Mouse (Mus musculus): ENCODE data around the gene Nagpa. TPM values are rescaled to one million over a fixed set of nuclear protein-coding genes. Genes with fewer than 3 reads are reported as not detected.

Gene Nagpa
- polyA plus RNA-seq, 1 experiment: 11.4 TPM

DNA sequence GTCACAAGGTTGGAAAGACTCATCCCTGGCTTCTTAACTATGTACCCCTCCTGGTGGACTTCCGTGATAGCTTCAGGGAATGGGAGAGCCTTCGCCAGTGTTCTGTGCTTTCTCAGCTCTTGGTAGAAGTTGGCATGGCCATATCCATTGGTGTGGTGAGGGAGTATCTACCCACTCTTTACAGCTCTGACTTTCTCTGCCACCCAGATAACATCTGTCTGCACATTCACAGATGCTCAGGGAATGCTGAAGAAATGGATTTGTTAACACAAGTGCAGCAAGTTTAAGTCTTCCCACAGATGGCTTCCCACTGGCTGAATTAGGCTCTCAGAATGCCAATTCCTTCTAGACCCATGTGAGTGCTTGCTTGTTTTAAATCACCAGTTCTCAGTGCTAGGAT is 10.3 kb upstream of the Nagpa start:
- Histone ChIP-seq H3K4me1 (ENCODE audit: control insufficient read depth, insufficient read depth, low read length) (no peaks in the 10 kb centered on the region), H3K36me3 (ENCODE audit: control insufficient read depth, insufficient read depth, low read length) (no peaks in the 10 kb centered on the region), H3K4me3 (ENCODE audit: control insufficient read depth, low read depth, low read length) (no peak overlapping the region), H3K27ac (ENCODE audit: control insufficient read depth, insufficient read depth, low read depth, low read length) (no peak overlapping the region), H3K27me3 (ENCODE audit: control insufficient read depth, insufficient read depth, low read length) (no peaks in the 10 kb centered on the region)
- TF ChIP-seq CTCF (IDR thresholded peaks at IDR 0.05; ENCODE audit: control insufficient read depth, insufficient read depth, insufficient replicate concordance, low read depth, low read length): no peak
- no peak for TF ChIP-seq POLR2A (IDR thresholded peaks at IDR 0.05; ENCODE audit: control insufficient read depth, low read depth, low read length)

GRCm38 (mm10) chr16:5212150-5212549 is 8.3 kb upstream of the Nagpa start:
- Histone ChIP-seq H3K4me3 (ENCODE audit: control insufficient read depth, low read depth, low read length) (no peak overlapping the region), H3K27me3 (ENCODE audit: control insufficient read depth, insufficient read depth, low read length) (no peaks in the 10 kb centered on the region), H3K36me3 (ENCODE audit: control insufficient read depth, insufficient read depth, low read length) (no peaks in the 10 kb centered on the region), H3K27ac (ENCODE audit: control insufficient read depth, insufficient read depth, low read depth, low read length) (no peak overlapping the region), H3K4me1 (ENCODE audit: control insufficient read depth, insufficient read depth, low read length) (no peaks in the 10 kb centered on the region)
- no peak for TF ChIP-seq CTCF (IDR thresholded peaks at IDR 0.05; ENCODE audit: control insufficient read depth, insufficient read depth, insufficient replicate concordance, low read depth, low read length)

DNA sequence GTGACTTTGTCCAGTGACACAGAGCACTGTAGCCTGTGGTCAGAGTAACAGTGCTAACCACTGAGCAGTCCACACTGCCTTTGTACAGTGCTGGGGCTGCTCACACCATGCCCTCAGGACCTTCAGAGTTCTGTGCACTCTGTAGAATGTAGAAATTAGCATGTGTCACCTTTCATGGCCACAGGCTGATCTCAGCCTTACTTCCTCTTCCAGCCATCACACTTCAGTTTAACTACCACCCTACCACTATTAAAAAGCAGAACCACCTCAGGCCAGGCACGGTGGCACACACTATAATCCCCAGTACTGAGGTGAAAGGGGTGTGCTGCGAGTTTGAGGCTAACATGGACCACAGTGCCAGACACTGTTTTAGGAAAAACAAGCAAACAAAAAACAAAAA is 6.6 kb upstream of the Nagpa start:
- Histone ChIP-seq H3K27ac (ENCODE audit: control insufficient read depth, insufficient read depth, low read depth, low read length) (no peak overlapping the region), H3K4me1 (ENCODE audit: control insufficient read depth, insufficient read depth, low read length) (no peaks in the 10 kb centered on the region), H3K4me3 (ENCODE audit: control insufficient read depth, low read depth, low read length) (no peak overlapping the region), H3K36me3 (ENCODE audit: control insufficient read depth, insufficient read depth, low read length) (no peaks in the 10 kb centered on the region), H3K27me3 (ENCODE audit: control insufficient read depth, insufficient read depth, low read length) (no peaks in the 10 kb centered on the region)
- no peak for TF ChIP-seq CTCF (IDR thresholded peaks at IDR 0.05; ENCODE audit: control insufficient read depth, insufficient read depth, insufficient replicate concordance, low read depth, low read length)
- TF ChIP-seq POLR2A (IDR thresholded peaks at IDR 0.05; ENCODE audit: control insufficient read depth, low read depth, low read length): no peak

- TF ChIP-seq POLR2A (IDR thresholded peaks at IDR 0.05; ENCODE audit: control insufficient read depth, low read depth, low read length): no peak
- no peak for TF ChIP-seq CTCF (IDR thresholded peaks at IDR 0.05; ENCODE audit: control insufficient read depth, insufficient read depth, insufficient replicate concordance, low read depth, low read length)
- Histone ChIP-seq H3K36me3 (ENCODE audit: control insufficient read depth, insufficient read depth, low read length) (no peaks in the 10 kb centered on the region), H3K4me1 (ENCODE audit: control insufficient read depth, insufficient read depth, low read length) (peaks cover 14% of the 10 kb centered on the region), H3K4me3 (ENCODE audit: control insufficient read depth, low read depth, low read length) (no peak overlapping the region), H3K27me3 (ENCODE audit: control insufficient read depth, insufficient read depth, low read length) (no peaks in the 10 kb centered on the region), H3K27ac (ENCODE audit: control insufficient read depth, insufficient read depth, low read depth, low read length) (no peak overlapping the region)
Measured at GRCm38 (mm10) chr16:5206051-5206450, 2.2 kb upstream of the Nagpa start.

- Histone ChIP-seq H3K27ac (ENCODE audit: control insufficient read depth, insufficient read depth, low read depth, low read length) (no peak overlapping the region), H3K36me3 (ENCODE audit: control insufficient read depth, insufficient read depth, low read length) (no peaks in the 10 kb centered on the region), H3K4me3 (ENCODE audit: control insufficient read depth, low read depth, low read length) (no peak overlapping the region), H3K27me3 (ENCODE audit: control insufficient read depth, insufficient read depth, low read length) (no peaks in the 10 kb centered on the region), H3K4me1 (ENCODE audit: control insufficient read depth, insufficient read depth, low read length) (peaks cover 14% of the 10 kb centered on the region)
- TF ChIP-seq POLR2A (IDR thresholded peaks at IDR 0.05; ENCODE audit: control insufficient read depth, low read depth, low read length) (no peak), CTCF (IDR thresholded peaks at IDR 0.05; ENCODE audit: control insufficient read depth, insufficient read depth, insufficient replicate concordance, low read depth, low read length) (no peak)
Measured at GRCm38 (mm10) chr16:5205431-5205970, 1.7 kb upstream of the Nagpa start.

- peak overlapping the region; percentile 30; the same call in 1 of the 2 replicates for H3K27ac ChIP-seq (ENCODE audit: control insufficient read depth, insufficient read depth, low read depth, low read length)
- TF ChIP-seq CTCF (IDR thresholded peaks at IDR 0.05; ENCODE audit: control insufficient read depth, insufficient read depth, insufficient replicate concordance, low read depth, low read length): no peak
- no peak for TF ChIP-seq POLR2A (IDR thresholded peaks at IDR 0.05; ENCODE audit: control insufficient read depth, low read depth, low read length)
- peaks cover 14% of the 10 kb centered on the region for H3K4me1 ChIP-seq (ENCODE audit: control insufficient read depth, insufficient read depth, low read length)
- H3K36me3 ChIP-seq (ENCODE audit: control insufficient read depth, insufficient read depth, low read length): no peaks in the 10 kb centered on the region
- peak overlapping the region; percentile 87 for H3K4me3 ChIP-seq (ENCODE audit: control insufficient read depth, low read depth, low read length)
- no peaks in the 10 kb centered on the region for H3K27me3 ChIP-seq (ENCODE audit: control insufficient read depth, insufficient read depth, low read length)
Measured at GRCm38 (mm10) chr16:5203200-5203599, 612 bp downstream of the Nagpa start.

GRCm38 (mm10) chr16:5202681-5203080 is 1.1 kb downstream of the Nagpa start:
- Histone ChIP-seq H3K36me3 (ENCODE audit: control insufficient read depth, insufficient read depth, low read length) (no peaks in the 10 kb centered on the region), H3K27me3 (ENCODE audit: control insufficient read depth, insufficient read depth, low read length) (no peaks in the 10 kb centered on the region), H3K27ac (ENCODE audit: control insufficient read depth, insufficient read depth, low read depth, low read length) (no peak overlapping the region), H3K4me3 (ENCODE audit: control insufficient read depth, low read depth, low read length) (peak overlapping the region; percentile 87), H3K4me1 (ENCODE audit: control insufficient read depth, insufficient read depth, low read length) (peaks cover 14% of the 10 kb centered on the region)
- TF ChIP-seq POLR2A (IDR thresholded peaks at IDR 0.05; ENCODE audit: control insufficient read depth, low read depth, low read length): no peak
- peak; percentile 43; the same call in 1 of the 2 replicates for TF ChIP-seq CTCF (IDR thresholded peaks at IDR 0.05; ENCODE audit: control insufficient read depth, insufficient read depth, insufficient replicate concordance, low read depth, low read length)

- Histone ChIP-seq H3K4me3 (ENCODE audit: control insufficient read depth, low read depth, low read length) (no peak overlapping the region), H3K27me3 (ENCODE audit: control insufficient read depth, insufficient read depth, low read length) (no peaks in the 10 kb centered on the region), H3K4me1 (ENCODE audit: control insufficient read depth, insufficient read depth, low read length) (no peaks in the 10 kb centered on the region), H3K27ac (ENCODE audit: control insufficient read depth, insufficient read depth, low read depth, low read length) (no peak overlapping the region), H3K36me3 (ENCODE audit: control insufficient read depth, insufficient read depth, low read length) (no peaks in the 10 kb centered on the region)
- TF ChIP-seq CTCF (IDR thresholded peaks at IDR 0.05; ENCODE audit: control insufficient read depth, insufficient read depth, insufficient replicate concordance, low read depth, low read length) (peak; percentile 60; the same call in 1 of the 2 replicates), POLR2A (IDR thresholded peaks at IDR 0.05; ENCODE audit: control insufficient read depth, low read depth, low read length) (no peak)
Measured at GRCm38 (mm10) chr16:5195080-5195479, 8.7 kb downstream of the Nagpa start.
